Mouse (Mus musculus): ENCODE measurements at regions not wholly inside any gene's neighbourhood (a gene's known extent, or its start where the extent isn't known, plus 50 kb on each side); places are given as distances from the start of the nearest gene placed in this dataset.

- Histone ChIP-seq H3K9me3 (no peaks in the 10 kb centered on the region), H3K27me3 (replicated peaks) (no peaks in the 10 kb centered on the region), H3K4me3 (replicated peaks) (no peak overlapping the region), H3K27ac (no peak overlapping the region), H3K36me3 (no peaks in the 10 kb centered on the region), H3K4me2 (no peak overlapping the region), H3K9ac (no peak overlapping the region), H3K4me1 (peaks cover 18% of the 10 kb centered on the region)
- WGBS: 74% methylated on average over 9 of the region's 9 CpGs
- ATAC-seq (ENCODE audit: insufficient read depth, low FRiP score, low read depth): no peak
Measured at GRCm38 (mm10) chr2:128433553-128434081, 157.4 kb upstream of the Spdye4c start.

- H3K36me3 ChIP-seq: no peaks in the 10 kb centered on the region
- 50% methylated on average over 11 of the region's 11 CpGs for WGBS
- peaks cover 10% of the 10 kb centered on the region for H3K4me1 ChIP-seq
- no peak overlapping the region for H3K4me3 ChIP-seq (replicated peaks)
- no peak overlapping the region for H3K9ac ChIP-seq
- H3K27me3 ChIP-seq (replicated peaks): no peaks in the 10 kb centered on the region
- no peak overlapping the region for H3K4me2 ChIP-seq
- no peak overlapping the region for H3K27ac ChIP-seq
- no peaks in the 10 kb centered on the region for H3K9me3 ChIP-seq
- no peak for ATAC-seq (ENCODE audit: insufficient read depth, low FRiP score, low read depth)
Measured at GRCm38 (mm10) chr2:128434200-128434977, 156.6 kb upstream of the Spdye4c start.

GRCm38 (mm10) chr2:128436378-128436777, 154.6 kb upstream of the Spdye4c start:
- Histone ChIP-seq H3K4me3 (replicated peaks) (no peak overlapping the region), H3K4me2 (no peak overlapping the region), H3K4me1 (peaks cover 7% of the 10 kb centered on the region; the same call in 1 of the 2 replicates), H3K36me3 (no peaks in the 10 kb centered on the region), H3K9ac (no peak overlapping the region), H3K27me3 (replicated peaks) (no peaks in the 10 kb centered on the region), H3K9me3 (no peaks in the 10 kb centered on the region), H3K27ac (no peak overlapping the region)
- 96% methylated on average over 3 of the region's 3 CpGs for WGBS
- no peak for ATAC-seq (ENCODE audit: insufficient read depth, low FRiP score, low read depth)

- Histone ChIP-seq H3K9me3 (no peaks in the 10 kb centered on the region), H3K4me2 (no peak overlapping the region), H3K36me3 (no peaks in the 10 kb centered on the region), H3K27ac (no peak overlapping the region), H3K27me3 (replicated peaks) (no peaks in the 10 kb centered on the region), H3K4me1 (0 out of 2 replicates have a peak, but pooled peaks cover 4% of the 10 kb centered on the region), H3K9ac (no peak overlapping the region), H3K4me3 (replicated peaks) (no peak overlapping the region)
- WGBS: 26% methylated on average over 7 of the region's 7 CpGs
- no peak for ATAC-seq (ENCODE audit: insufficient read depth, low FRiP score, low read depth)
Measured at GRCm38 (mm10) chr2:128437698-128438097, 153.3 kb upstream of the Spdye4c start.

GRCm38 (mm10) chr2:128438161-128438822, 152.7 kb upstream of the Spdye4c start:
- Histone ChIP-seq H3K27ac (no peak overlapping the region), H3K4me1 (0 out of 2 replicates have a peak, but pooled peaks cover 4% of the 10 kb centered on the region), H3K36me3 (no peaks in the 10 kb centered on the region), H3K9ac (no peak overlapping the region), H3K9me3 (no peaks in the 10 kb centered on the region), H3K4me2 (no peak overlapping the region), H3K4me3 (replicated peaks) (no peak overlapping the region), H3K27me3 (replicated peaks) (no peaks in the 10 kb centered on the region)
- 30% methylated on average over 12 of the region's 12 CpGs for WGBS
- no peak for ATAC-seq (ENCODE audit: insufficient read depth, low FRiP score, low read depth)

GRCm38 (mm10) chr2:128438897-128439296, 152.1 kb upstream of the Spdye4c start:
- ATAC-seq (ENCODE audit: insufficient read depth, low FRiP score, low read depth): no peak
- no peak overlapping the region for H3K27ac ChIP-seq

GRCm38 (mm10) chr2:128444599-128445011, 146.4 kb upstream of the Spdye4c start:
- ATAC-seq (ENCODE audit: insufficient read depth, low FRiP score, low read depth): no peak
- Histone ChIP-seq H3K9me3 (no peaks in the 10 kb centered on the region), H3K4me1 (no peaks in the 10 kb centered on the region), H3K27me3 (replicated peaks) (no peaks in the 10 kb centered on the region), H3K4me3 (replicated peaks) (no peak overlapping the region), H3K27ac (no peak overlapping the region), H3K36me3 (no peaks in the 10 kb centered on the region), H3K4me2 (no peak overlapping the region), H3K9ac (no peak overlapping the region)
- 75% methylated on average over 7 of the region's 7 CpGs for WGBS

More at GRCm38 (mm10) chr2:128438897-128439296, 152.1 kb upstream of the Spdye4c start:
- Histone ChIP-seq H3K36me3 (no peaks in the 10 kb centered on the region), H3K4me2 (no peak overlapping the region), H3K4me3 (replicated peaks) (no peak overlapping the region), H3K4me1 (0 out of 2 replicates have a peak, but pooled peaks cover 4% of the 10 kb centered on the region), H3K9me3 (no peaks in the 10 kb centered on the region), H3K9ac (no peak overlapping the region), H3K27me3 (replicated peaks) (no peaks in the 10 kb centered on the region)
- 57% methylated on average over 2 of the region's 2 CpGs for WGBS

GRCm38 (mm10) chr2:128445443-128445842, 145.6 kb upstream of the Spdye4c start:
- no peaks in the 10 kb centered on the region for H3K36me3 ChIP-seq
- H3K4me3 ChIP-seq (replicated peaks): no peak overlapping the region
- H3K27me3 ChIP-seq (replicated peaks): no peaks in the 10 kb centered on the region
- no peaks in the 10 kb centered on the region for H3K9me3 ChIP-seq
- 81% methylated on average over 5 of the region's 5 CpGs for WGBS
- no peak overlapping the region for H3K4me2 ChIP-seq
- no peak for ATAC-seq (ENCODE audit: insufficient read depth, low FRiP score, low read depth)
- H3K27ac ChIP-seq: no peak overlapping the region
- no peak overlapping the region for H3K9ac ChIP-seq
- H3K4me1 ChIP-seq: no peaks in the 10 kb centered on the region

GRCm38 (mm10) chr2:128449294-128449693, 141.7 kb upstream of the Spdye4c start:
- ATAC-seq (ENCODE audit: insufficient read depth, low FRiP score, low read depth): no peak
- Histone ChIP-seq H3K27me3 (replicated peaks) (no peaks in the 10 kb centered on the region), H3K4me1 (no peaks in the 10 kb centered on the region), H3K36me3 (no peaks in the 10 kb centered on the region), H3K4me2 (no peak overlapping the region), H3K9ac (no peak overlapping the region), H3K9me3 (no peaks in the 10 kb centered on the region), H3K4me3 (replicated peaks) (no peak overlapping the region), H3K27ac (no peak overlapping the region)
- WGBS: 71% methylated on average over 3 of the region's 3 CpGs

GRCm38 (mm10) chr2:128450045-128450444, 141.0 kb upstream of the Spdye4c start:
- Histone ChIP-seq H3K4me3 (replicated peaks) (no peak overlapping the region), H3K4me2 (no peak overlapping the region), H3K27me3 (replicated peaks) (no peaks in the 10 kb centered on the region), H3K9me3 (no peaks in the 10 kb centered on the region), H3K27ac (no peak overlapping the region), H3K4me1 (no peaks in the 10 kb centered on the region), H3K9ac (no peak overlapping the region), H3K36me3 (no peaks in the 10 kb centered on the region)
- WGBS: 86% methylated on average over 4 of the region's 4 CpGs
- ATAC-seq (ENCODE audit: insufficient read depth, low FRiP score, low read depth): no peak

GRCm38 (mm10) chr2:128451554-128452239, 139.3 kb upstream of the Spdye4c start:
- WGBS: 65% methylated on average over 5 of the region's 5 CpGs
- no peak overlapping the region for H3K4me2 ChIP-seq
- H3K9me3 ChIP-seq: no peaks in the 10 kb centered on the region
- ATAC-seq (ENCODE audit: insufficient read depth, low FRiP score, low read depth): no peak
- H3K36me3 ChIP-seq: no peaks in the 10 kb centered on the region
- H3K9ac ChIP-seq: no peak overlapping the region
- no peak overlapping the region for H3K27ac ChIP-seq
- no peaks in the 10 kb centered on the region for H3K4me1 ChIP-seq
- H3K4me3 ChIP-seq (replicated peaks): no peak overlapping the region
- H3K27me3 ChIP-seq (replicated peaks): no peaks in the 10 kb centered on the region

GRCm38 (mm10) chr2:128452582-128452981, 138.4 kb upstream of the Spdye4c start:
- H3K27me3 ChIP-seq (replicated peaks): no peaks in the 10 kb centered on the region
- 84% methylated on average over 1 of the region's 1 CpGs for WGBS

More at GRCm38 (mm10) chr2:128452582-128452981, 138.4 kb upstream of the Spdye4c start:
- no peak overlapping the region for H3K4me2 ChIP-seq
- ATAC-seq (ENCODE audit: insufficient read depth, low FRiP score, low read depth): no peak
- no peak overlapping the region for H3K4me3 ChIP-seq (replicated peaks)
- H3K9me3 ChIP-seq: no peaks in the 10 kb centered on the region
- H3K36me3 ChIP-seq: no peaks in the 10 kb centered on the region
- no peak overlapping the region for H3K27ac ChIP-seq
- no peaks in the 10 kb centered on the region for H3K4me1 ChIP-seq
- no peak overlapping the region for H3K9ac ChIP-seq
